In the genomic region with DNA sequence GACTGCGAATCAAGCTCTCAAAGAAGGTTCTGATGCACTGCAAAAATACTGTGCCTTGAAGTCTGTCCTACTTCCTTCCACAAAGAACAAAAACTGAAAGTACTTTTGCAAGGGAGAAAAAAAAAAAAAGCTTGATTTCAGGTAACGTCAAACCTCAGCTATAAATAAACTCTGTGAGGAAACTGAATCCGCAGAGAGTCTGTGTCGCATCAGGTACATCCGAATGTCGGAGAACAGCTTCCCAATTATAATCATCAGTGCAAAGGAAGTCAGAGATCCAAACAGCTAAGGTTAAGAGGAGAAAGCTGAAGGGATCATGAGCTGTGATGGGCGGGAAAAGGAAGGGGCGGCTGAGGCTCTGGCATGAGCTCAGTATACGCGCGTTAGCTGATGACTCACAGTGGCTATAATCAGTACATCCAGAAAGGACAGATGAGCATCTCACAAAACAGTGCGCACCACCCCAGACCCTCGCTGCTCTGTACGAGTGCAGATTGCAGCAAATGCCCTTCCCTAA, we compare ENCODE assay signal across 9 mouse cellular contexts.
DNase-seq lines count a peak whose midpoint lies in the region; ATAC-seq and TF ChIP-seq lines count a peak whose summit lies in the region.
"Had no signal": no experiment of that assay in that cellular context is flagged by ENCODE, and none has a peak within 500 bp of the region (broad histone marks: within the 10 kb centered on the region; RNA-seq: fewer than 3 reads in every experiment).

No protein-coding gene starts in this region.

- H3K4me3 ChIP-seq in midbrain, embryonic 15.5 days = no peak overlapping the region
- H3K4me3 ChIP-seq in midbrain, embryonic 11.5 days (ENCODE audit: low read depth, low read length) = no peak overlapping the region
- H3K4me3 ChIP-seq in bone marrow, adult 2 months (replicated peaks; ENCODE audit: control insufficient read depth, low read depth, low read length) = peak overlapping the region; percentile 46
- H3K4me3 ChIP-seq: limb, embryonic 15.5 days had no signal

- ATAC-seq in midbrain, embryonic 15.5 days (replicated peaks) = peak; percentile 51; the same call in 1 of the 2 replicates
- ATAC-seq in midbrain, embryonic 11.5 days (ENCODE audit: low FRiP score) = no peak
- ATAC-seq in hematopoietic stem cell, adult 5-6 weeks (replicated peaks in 1 of 2; ENCODE audit: insufficient read depth in 1 of 2, low FRiP score in 2 of 2, low TSS enrichment in 1 of 2, low read depth in 1 of 2, poor library complexity in 2 of 2, severe bottlenecking in 2 of 2) = peak; percentile 81 to 82
- no peak for ATAC-seq in erythroid progenitor cell, adult 5-6 weeks (replicated peaks; ENCODE audit: low FRiP score, poor library complexity, severe bottlenecking)

- no peaks in the 10 kb centered on the region for H3K9me3 ChIP-seq in midbrain, embryonic 15.5 days
- H3K9me3 ChIP-seq in midbrain, embryonic 11.5 days (ENCODE audit: control insufficient read depth, low read length) = no peaks in the 10 kb centered on the region
- H3K9me3 ChIP-seq: limb, embryonic 15.5 days had no signal

- no peaks in the 10 kb centered on the region for H3K4me1 ChIP-seq in midbrain, embryonic 15.5 days
- no peaks in the 10 kb centered on the region for H3K4me1 ChIP-seq in midbrain, embryonic 11.5 days (ENCODE audit: control insufficient read depth, insufficient read depth, low read length)
- no peaks in the 10 kb centered on the region; the same call in 1 of the 2 replicates for H3K4me1 ChIP-seq in bone marrow, adult 2 months (ENCODE audit: control insufficient read depth, insufficient read depth, low read length)
- H3K4me1 ChIP-seq: limb, embryonic 15.5 days had no signal

- H3K27me3 ChIP-seq in midbrain, embryonic 15.5 days (replicated peaks) = no peaks in the 10 kb centered on the region
- H3K27me3 ChIP-seq in midbrain, embryonic 11.5 days (ENCODE audit: control insufficient read depth, insufficient read depth, low read length) = no peaks in the 10 kb centered on the region
- H3K27me3 ChIP-seq: limb, embryonic 15.5 days had no signal

- H3K27ac ChIP-seq in midbrain, embryonic 15.5 days = no peak overlapping the region
- H3K27ac ChIP-seq in midbrain, embryonic 11.5 days (ENCODE audit: low read depth, low read length) = no peak overlapping the region
- H3K27ac ChIP-seq in bone marrow, adult 2 months (ENCODE audit: control insufficient read depth, insufficient read depth, low read depth, low read length, poor library complexity) = no peak overlapping the region
- H3K27ac ChIP-seq: limb, embryonic 15.5 days had no signal

- no peak for TF ChIP-seq CTCF in bone marrow, adult 2 months (IDR thresholded peaks at IDR 0.05; ENCODE audit: control insufficient read depth, insufficient read depth, low read length)

- TF ChIP-seq POLR2A in bone marrow, adult 2 months (IDR thresholded peaks at IDR 0.05; ENCODE audit: borderline replicate concordance, control insufficient read depth, low read depth, low read length) = no peak

- no peaks in the 10 kb centered on the region for H3K36me3 ChIP-seq in midbrain, embryonic 15.5 days (replicated peaks)
- no peaks in the 10 kb centered on the region for H3K36me3 ChIP-seq in midbrain, embryonic 11.5 days (ENCODE audit: control insufficient read depth, insufficient read depth, low read length)
- H3K36me3 ChIP-seq: limb, embryonic 15.5 days had no signal

- no peak overlapping the region for H3K9ac ChIP-seq in midbrain, embryonic 15.5 days
- no peak overlapping the region for H3K9ac ChIP-seq in midbrain, embryonic 11.5 days (ENCODE audit: low read length)
- H3K9ac ChIP-seq: limb, embryonic 15.5 days had no signal

- no peak overlapping the region for H3K4me2 ChIP-seq in midbrain, embryonic 15.5 days
- H3K4me2 ChIP-seq in midbrain, embryonic 11.5 days = no peak overlapping the region
- H3K4me2 ChIP-seq: limb, embryonic 15.5 days had no signal

- DNase-seq in midbrain, embryonic 11.5 days (ENCODE audit: low spot score, missing footprints) = no peak
- DNase-seq in lung, postnatal 10 days = peak; percentile 29
- no peak for DNase-seq in yolk sac, embryonic 10.5 days (ENCODE audit: low spot score)
- no peak for DNase-seq in layer of hippocampus, postnatal 10 days (ENCODE audit: low spot score in 2 of 2)

- WGBS in midbrain, embryonic 15.5 days = 80% methylated on average over 14 of the region's 14 CpGs
- WGBS in midbrain, embryonic 11.5 days = 85% methylated on average over 14 of the region's 14 CpGs
- WGBS in bone marrow, adult 2 months = 2% methylated on average over 14 of the region's 14 CpGs

Comparison
In these comparisons a context has a peak if more than half of its experiments do, and no peak if none do; other contexts are left out.
1. ATAC-seq: peak in midbrain, embryonic 15.5 days (single experiment) and hematopoietic stem cell, adult 5-6 weeks (2 of 2); none in midbrain, embryonic 11.5 days (single experiment) and erythroid progenitor cell, adult 5-6 weeks (single experiment).